Mouse (Mus musculus): ENCODE results near the gene Zfp120.
A peak's percentile ranks its signal among the peaks of the same experiment; 100 is the strongest.
"Not testable (repeated sequence)": the region's sequence is repeated elsewhere in the genome, so short reads cannot be mapped to it uniquely, and the experiment has no call there.

Gene Zfp120

DNA sequence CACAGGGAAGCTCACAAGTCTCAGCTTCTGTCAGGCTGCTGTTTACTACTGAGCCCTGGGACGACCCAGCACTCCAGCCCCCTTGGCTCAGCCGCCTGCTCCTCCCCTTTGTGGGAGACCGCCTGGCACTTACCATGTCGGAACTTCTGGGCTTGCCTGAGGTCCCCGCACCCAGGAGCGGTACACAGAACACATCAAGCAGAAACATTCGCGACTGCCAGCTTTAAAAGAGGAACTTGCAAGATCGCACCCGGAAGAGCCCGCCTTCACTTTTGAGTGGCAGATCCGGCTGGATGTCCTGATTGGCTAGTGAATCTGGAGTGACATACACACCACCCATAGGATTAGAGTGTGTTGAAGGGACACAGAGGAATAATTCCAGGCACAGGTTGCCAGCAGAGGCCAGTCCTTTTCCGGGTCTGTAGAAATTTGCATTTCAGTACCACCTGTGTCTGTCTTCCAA is at the start of gene Zfp120:
TSS of gene Zfp120 (minus strand) at position 274 of the 463 bp plus-strand sequence.
- DNase-seq (ENCODE audit: low spot score), result peak; percentile 94

DNA sequence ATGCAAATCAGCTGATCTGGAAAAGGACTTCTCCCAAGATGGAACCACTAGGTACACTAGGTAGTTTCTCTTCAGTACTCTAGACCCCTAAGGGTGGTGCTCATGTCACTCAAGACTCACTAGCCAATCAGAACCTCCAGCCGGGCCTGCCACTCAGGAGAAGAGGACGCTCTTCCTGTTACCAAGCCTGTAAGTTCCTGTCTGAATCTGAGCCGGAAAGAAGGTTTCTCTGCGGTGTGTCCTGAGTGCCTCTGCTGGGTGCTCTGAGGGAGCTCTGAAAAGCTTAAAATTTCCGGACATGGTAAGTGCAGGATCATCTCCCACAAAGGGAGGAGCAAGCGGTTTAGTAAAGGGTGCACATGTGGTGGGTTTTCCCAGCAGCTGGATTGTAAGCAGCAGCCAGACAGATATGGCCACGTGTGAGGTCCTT is 45.1 kb upstream of the Zfp120 start, which contains the start of gene Gm14139:
TSS of gene Gm14139 (plus strand) at position 186 of the 430 bp plus-strand sequence.
- not testable (repeated sequence) for DNase-seq (ENCODE audit: low spot score)

DNA sequence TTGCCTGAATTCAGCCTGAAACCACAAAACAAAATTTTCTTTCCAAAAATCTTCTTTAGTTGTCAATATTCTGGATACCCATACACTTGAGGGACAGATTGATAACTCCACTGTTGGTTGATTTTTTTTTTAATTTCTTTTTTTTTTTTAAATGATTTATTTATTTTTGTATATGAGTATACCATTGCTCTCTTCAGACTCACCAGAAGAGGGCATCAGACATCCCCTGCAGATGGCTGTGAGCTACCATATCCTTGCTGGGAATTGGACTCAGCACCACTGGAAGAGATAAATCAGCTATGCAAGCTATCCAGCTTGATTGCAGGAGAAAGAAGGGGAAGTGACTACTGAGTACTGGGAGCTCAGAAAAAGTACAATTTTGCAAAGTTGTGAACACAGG is 44.5 kb upstream of the Zfp120 start:
- DNase-seq (ENCODE audit: low spot score), result not testable (repeated sequence)

DNA sequence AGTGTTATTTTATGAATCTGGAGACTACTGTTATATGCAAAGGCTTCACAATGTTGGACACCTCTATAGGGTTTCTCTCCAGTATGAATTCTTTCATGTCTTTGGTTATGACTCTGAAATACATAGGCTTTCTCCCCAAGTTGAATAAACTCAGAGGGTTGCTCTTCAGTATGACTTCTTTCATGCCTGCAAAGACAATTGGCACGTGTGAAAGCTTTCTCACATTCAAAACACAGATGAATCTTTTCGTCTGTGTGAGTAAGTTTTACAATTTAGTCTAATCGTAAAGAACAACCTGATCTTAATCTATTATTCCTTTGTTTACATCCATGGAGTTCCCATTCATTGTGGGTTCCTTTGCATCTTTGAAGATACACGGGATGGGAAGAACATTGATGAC is 43.1 kb upstream of the Zfp120 start, which contains the start of gene Gm10770:
TSS of gene Gm10770 (minus strand) at position 101 of the 400 bp plus-strand sequence.
- not testable (repeated sequence) for DNase-seq (ENCODE audit: low spot score)

DNA sequence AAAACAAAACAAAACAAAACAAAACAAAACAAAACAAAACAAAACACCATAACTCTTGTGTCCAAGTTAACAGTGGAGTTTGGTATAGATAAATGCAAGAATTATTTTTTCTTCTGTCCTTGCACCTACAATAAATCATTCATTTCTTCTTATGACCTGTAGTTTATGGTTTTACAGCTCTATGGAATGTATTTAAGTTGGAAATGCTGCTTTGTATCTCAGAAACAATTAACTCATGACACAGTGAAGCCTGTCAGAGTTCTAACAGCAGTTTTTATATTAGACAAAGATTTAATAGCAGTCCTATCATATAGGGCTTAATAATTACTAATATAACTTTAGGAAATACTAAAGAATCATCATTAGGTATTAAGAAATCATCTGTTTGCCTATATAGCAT is 37.3 kb upstream of the Zfp120 start:
- DNase-seq (ENCODE audit: low spot score), result no peak

DNA sequence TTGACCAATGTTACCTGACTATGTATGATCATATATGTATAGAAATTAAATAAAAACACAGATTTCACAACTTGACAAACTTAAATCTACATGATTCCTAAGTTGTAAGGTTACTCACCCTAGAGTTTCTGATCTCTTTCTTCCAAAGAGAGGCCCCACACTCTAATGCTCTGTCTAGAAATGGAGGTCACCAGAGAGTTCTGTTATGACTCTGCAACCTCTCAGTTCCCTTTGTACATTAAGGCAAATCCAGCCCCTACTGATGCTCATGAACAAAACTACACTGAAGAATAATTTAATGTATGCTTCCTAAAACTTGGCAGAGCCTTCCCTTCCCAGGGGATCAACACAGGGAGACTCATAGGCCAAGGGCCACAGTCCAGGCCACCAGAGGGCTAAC is 30.2 kb upstream of the Zfp120 start:
- DNase-seq (ENCODE audit: low spot score), result no peak

DNA sequence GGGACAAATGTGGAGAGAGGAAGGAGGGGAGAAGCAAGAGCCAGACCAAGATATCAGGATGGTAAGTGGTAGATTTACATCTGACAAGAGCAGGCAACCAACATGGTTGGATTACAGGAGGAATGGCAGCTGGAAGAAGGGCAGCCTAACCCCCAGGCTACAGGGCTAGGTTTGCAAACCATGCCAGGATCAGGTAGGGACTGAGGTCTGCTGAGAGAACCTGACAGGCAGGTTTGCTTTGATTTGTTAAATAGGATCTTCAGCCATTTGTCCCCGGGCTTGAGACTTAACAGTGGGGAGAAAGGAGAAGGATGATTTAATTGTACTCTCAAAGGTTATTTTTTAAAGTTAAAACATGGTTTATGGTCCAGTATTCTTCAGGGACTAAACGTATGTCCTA is 3.7 kb downstream of the Zfp120 start:
- DNase-seq (ENCODE audit: low spot score), result no peak

DNA sequence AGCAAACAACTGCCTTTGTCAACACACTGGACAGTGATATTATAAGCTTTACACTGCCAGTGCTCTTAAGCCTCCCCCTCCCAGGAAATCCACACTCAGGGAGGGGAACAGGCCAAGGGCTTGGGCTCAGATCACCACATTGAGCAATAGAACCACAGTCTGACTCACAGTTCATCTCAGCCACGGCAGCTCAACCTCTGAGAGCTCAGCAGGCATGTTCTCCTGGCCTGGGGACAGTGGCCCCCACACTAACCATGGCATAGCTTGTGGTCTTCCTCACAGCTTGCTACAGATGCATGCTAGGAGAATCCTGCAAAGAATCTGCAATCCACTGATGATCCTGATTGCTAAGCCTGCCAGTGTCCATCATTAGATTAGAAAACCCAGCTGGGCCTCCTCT is 4.5 kb downstream of the Zfp120 start:
- DNase-seq (ENCODE audit: low spot score), result not testable (repeated sequence)

DNA sequence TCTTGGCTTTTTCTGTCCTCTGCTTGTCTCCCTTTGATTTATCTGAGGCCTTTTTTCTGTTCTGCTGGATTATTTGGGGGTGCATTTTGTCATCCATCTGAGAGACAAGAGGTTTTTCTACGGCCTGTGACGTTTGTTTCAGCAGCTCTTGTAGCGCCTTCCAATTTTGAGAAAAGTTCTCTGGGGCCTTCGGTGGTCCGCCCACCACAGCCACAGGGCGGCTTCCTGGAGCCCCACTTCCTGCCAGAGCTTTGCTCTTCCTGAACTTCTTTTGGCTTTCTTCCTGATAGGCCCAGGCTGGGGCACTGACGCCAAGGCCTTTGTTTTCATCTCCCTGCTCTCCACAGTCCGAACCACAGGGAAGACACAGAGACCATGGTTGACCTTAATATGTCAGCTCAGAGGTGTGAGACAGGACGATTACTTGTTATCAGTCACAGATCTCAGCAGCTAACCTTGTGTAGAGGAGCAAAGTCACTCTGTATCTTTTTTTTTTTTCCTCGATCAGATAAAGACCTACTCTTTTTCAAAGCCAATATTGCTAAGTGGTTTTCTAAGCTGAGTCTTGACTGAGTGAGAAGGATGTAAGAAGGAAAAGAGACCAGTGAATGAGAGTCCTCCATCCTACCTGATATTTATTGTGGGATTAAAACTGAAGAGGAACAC is 25.1 kb downstream of the Zfp120 start:
- DNase-seq (ENCODE audit: low spot score), result no peak

DNA sequence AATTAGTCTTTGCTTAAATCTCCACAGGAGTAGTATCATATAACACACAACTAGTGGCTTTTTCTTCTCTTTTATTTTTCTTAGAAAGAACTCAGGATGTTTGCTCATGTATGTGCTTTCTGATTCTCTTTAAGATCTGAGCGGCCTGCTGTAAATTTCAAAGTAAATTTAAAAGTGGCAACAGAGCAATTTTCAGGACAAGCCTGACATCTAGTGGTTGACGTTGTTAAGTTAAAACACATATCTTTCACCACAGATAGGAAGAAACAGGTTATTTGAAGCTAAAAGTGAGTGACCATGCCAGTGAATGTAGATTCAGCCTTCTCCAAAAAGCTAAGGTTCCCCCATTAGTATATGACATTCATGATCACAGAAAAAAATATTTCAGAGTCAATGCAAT is 36.9 kb downstream of the Zfp120 start:
- DNase-seq (ENCODE audit: low spot score), result peak; percentile 44

All from layer of hippocampus, adult 11-12 months (tissue).